Mouse (Mus musculus): ENCODE data around the gene Sf3b3.
A peak's percentile ranks its signal among the peaks of the same experiment; 100 is the strongest.
"Not testable (repeated sequence)": the region's sequence is repeated elsewhere in the genome, so short reads cannot be mapped to it uniquely, and the experiment has no call there.

The Sf3b3 gene

GRCm38 (mm10) chr8:110846405-110847170 is at the start of gene Sf3b3, which contains the start of gene Cog4:
Sf3b3 (minus strand) TSS chr8:110846787.
Cog4 (plus strand) TSS chr8:110846600.
- peak; percentile 81 for DNase-seq (ENCODE audit: low spot score)

GRCm38 (mm10) chr8:110895812-110896211 is 49.2 kb upstream of the Sf3b3 start:
- no peak for DNase-seq (ENCODE audit: low spot score)

DNA sequence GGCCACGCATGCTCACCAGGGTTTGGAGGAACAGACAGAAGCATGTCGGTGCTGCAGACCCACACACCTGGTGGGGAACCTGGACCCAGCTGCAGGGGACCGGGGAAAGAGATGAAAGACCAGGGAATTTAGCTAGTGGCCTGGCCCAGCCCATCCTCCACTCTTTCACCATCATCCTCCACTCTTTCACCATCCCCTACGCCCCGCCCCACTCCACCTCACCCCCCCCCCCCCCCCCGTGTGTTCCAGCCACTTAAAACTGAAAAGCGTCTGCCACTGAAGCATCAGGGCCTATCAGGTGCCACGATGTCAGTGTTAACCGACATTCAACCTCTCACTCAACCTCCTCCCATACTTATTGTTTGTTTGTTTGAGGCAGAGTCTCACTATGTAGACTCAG is 48.7 kb upstream of the Sf3b3 start:
- DNase-seq (ENCODE audit: low spot score): no peak

DNA sequence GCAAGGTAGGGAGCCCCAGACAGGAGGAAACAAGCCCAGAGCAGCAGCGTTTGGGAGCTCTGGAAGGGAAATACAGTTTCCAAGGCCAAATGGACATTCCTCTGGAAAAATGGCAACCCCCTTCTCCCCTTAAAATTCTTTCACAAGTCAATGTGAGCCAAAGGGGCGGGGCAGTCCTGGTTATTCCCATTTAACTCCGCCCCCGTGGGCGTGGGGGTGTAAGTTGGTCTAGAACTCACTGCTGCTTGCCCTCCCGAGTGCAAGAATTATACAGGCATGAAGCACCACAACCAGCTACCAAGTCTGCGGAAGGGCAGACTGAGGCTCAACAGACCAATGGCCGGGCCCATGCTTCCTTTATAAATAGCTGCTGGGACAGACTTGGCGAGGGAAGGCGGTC is 48.3 kb upstream of the Sf3b3 start:
- no peak for DNase-seq (ENCODE audit: low spot score)

GRCm38 (mm10) chr8:110892913-110893312 is 46.3 kb upstream of the Sf3b3 start:
- DNase-seq (ENCODE audit: low spot score): no peak

- DNase-seq (ENCODE audit: low spot score): no peak
Measured at GRCm38 (mm10) chr8:110892040-110892439, 45.5 kb upstream of the Sf3b3 start.

- DNase-seq (ENCODE audit: low spot score): no peak
Measured at GRCm38 (mm10) chr8:110889904-110890470, 43.4 kb upstream of the Sf3b3 start.

- DNase-seq (ENCODE audit: low spot score): no peak
Measured at GRCm38 (mm10) chr8:110888860-110889259, 42.3 kb upstream of the Sf3b3 start.

GRCm38 (mm10) chr8:110888441-110888840 is 41.9 kb upstream of the Sf3b3 start:
- no peak for DNase-seq (ENCODE audit: low spot score)

GRCm38 (mm10) chr8:110887551-110887950 is 41.0 kb upstream of the Sf3b3 start:
- no peak for DNase-seq (ENCODE audit: low spot score)

DNA sequence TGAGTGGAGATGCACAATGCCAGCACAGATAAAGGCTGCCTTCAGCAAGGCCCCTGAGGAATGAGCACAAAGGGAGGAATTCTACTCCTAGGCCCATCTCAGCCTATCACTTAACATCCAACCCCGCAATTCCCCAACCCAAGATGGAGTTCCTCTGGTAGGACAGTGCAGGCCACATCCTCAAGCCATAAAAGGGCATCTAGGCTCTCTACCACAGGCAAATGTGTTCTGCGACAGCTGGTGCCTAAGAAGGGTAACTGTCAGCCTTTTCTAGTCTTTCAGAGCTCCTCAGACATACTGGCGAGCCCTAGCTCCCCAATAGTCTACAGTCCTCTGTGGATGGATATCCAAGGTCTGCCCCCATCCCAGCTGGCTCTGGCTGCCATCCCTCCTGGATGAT is 40.0 kb upstream of the Sf3b3 start:
- DNase-seq (ENCODE audit: low spot score): no peak

- no peak for DNase-seq (ENCODE audit: low spot score)
Measured at GRCm38 (mm10) chr8:110883824-110884223, 37.2 kb upstream of the Sf3b3 start.

DNA sequence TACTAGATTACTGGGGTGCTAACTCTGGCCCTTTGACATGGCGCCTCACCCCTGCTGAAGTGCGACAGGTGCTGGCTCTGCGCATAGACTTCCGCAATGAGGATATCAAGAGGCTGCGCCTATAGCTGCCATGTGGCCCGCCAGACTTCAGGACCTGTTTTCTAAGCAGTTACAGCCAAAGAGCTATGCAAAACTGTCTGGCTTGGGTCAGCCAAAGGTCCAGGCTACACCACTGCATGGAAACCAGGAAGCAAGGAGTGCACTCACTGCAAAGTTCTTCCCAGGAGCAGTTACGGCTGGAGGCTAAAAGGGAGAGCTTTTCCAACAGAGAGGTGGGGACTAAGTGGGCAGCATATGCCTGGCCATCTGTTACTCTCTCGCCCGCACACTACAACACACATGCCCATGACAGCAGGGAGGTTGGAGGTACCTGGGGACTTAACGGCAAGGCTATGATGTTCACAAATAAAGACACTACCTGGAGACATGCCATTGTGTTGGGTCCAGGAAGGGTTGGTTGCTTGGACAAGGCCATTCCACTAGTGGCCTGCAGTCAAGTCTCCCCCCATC is 35.2 kb upstream of the Sf3b3 start:
- DNase-seq (ENCODE audit: low spot score): no peak

DNA sequence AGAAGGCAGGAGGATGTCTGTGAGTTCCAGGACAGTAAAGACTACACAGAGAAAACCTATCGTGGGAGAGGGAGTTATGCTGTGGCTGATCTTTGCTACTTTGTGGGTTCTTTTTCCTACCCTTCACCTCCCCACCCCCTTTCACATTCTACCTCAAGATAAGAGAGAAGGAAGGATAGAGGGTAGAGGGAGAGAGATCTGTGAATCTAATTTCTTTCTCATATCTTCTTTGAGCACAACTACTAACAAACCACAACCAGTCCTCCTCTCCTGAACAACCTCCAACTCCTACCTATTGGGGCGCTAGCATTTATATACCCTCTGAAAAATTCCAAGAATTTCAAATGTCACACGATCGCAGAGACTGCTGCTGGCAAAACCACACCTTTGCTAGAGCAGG is 31.3 kb upstream of the Sf3b3 start:
- DNase-seq (ENCODE audit: low spot score): no peak

- DNase-seq (ENCODE audit: low spot score): no peak
Measured at GRCm38 (mm10) chr8:110870501-110870900, 23.9 kb upstream of the Sf3b3 start.

GRCm38 (mm10) chr8:110861347-110862025 is 14.9 kb upstream of the Sf3b3 start:
- not testable (repeated sequence) for DNase-seq (ENCODE audit: low spot score)

DNA sequence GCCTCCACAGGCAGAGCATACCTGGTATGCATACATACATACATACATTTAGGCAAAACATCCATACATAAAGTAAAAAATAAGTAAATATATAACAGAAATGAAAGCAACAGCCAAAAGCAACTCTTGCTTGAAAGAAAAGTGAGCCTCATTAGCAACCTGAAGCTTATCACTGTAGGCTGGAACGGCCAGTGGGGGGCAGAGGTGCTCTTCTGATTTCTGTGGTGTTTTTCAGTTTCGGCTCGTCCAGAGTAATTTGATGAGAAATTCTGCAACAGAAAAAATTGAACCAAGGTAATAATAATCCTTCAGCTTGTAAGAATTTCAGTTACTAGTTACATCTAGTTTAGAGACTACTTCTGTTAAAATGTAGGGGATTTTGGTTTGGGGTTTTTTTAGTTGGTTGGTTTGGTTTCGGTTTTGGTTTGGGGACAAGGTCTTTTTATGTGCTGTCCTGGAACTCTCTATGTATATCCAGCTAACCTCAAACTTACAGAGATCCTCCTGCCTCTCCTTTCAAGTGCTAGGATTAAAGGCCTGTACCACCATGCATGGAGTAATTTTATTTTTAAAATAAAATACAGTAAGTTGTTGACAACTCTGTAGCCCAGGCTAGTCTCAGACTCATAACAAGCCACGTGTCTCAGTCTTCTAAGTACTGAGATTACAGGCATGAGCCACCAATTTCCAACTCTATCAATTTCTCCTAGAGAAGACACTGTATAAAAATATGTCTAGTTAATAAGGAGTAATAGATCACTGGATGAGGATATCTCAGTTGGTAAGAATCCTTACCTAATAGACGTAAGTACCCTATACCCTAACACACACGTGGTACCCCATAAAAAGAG is 13.3 kb upstream of the Sf3b3 start:
- peak; percentile 34 for DNase-seq (ENCODE audit: low spot score)

DNA sequence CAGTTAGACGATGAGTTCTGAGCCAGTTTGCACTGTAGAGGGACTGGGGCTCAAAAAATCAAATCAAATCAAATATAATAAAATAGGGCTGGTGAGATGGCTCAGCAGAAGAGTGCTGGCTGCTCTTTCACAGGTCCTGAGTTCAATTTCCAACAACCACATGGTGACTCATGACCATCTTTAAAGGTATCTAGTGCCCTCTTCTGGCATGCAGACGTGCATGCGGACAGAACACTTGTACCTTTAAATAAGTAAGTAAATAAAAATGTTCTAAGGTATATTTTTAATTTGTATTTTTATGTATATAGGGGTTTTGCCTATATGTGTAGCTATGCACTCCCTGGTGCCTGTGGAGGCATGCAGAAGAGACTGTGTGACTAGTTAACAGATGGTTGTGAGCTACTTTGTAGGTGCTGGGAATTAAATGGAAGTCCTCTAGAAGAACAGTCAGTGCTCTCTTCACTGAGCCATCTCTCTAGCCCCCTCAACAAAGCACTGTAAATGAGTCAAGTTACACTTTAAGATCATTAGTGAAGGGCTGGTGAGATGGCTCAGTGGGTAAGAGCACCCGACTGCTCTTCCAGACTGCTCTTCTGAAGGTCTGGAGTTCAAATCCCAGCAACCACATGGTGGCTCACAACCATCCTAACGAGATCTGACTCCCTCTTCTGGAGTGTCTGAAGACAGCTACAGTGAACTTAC is 10.3 kb upstream of the Sf3b3 start:
- DNase-seq (ENCODE audit: low spot score): no peak

DNA sequence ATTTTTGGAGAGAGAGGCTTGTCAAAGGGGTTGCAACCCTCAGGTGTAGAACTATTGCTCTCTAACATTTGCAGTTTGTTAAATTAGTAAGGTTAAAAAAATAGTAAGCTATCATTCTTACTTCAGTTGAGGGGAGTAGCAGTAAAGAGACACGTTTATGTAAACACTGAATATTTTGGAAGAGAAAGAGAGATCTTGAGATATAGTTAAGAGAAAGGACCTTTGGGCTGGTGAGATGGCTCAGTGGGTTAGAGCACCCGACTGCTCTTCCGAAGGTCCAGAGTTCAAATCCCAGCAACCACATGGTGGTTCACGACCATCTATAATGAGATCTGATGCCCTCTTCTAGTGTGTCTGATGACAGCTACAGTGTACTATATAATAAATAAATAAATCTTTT is 9.5 kb upstream of the Sf3b3 start:
- not testable (repeated sequence) for DNase-seq (ENCODE audit: low spot score)

- no peak for DNase-seq (ENCODE audit: low spot score)
Measured at GRCm38 (mm10) chr8:110851186-110851585, 4.6 kb upstream of the Sf3b3 start.

Measured in spleen, adult 12 weeks (tissue).